Mouse (Mus musculus) CH12.LX (cell line): ENCODE results near the gene Gm12185. TPM values are rescaled to one million over a fixed set of nuclear protein-coding genes. Genes with fewer than 3 reads are reported as not detected.
"Not testable (repeated sequence)": the region's sequence is repeated elsewhere in the genome, so short reads cannot be mapped to it uniquely, and the experiment has no call there.

Source experiments
- DNase-seq: peaks from one replicate; pipeline ENCODE4 v3.0.0-alpha.2; 2013; ENCODE audit errors: extremely low read depth
- H3K27ac ChIP-seq: 2 replicates; pipeline ENCODE4 v1.5.1; 2012; ENCODE audit warnings: low read depth, mild to moderate bottlenecking, control low read depth, moderate library complexity; ENCODE audit not compliant: insufficient read depth
- H3K27me3 ChIP-seq: replicated peaks from 2 replicates; pipeline ENCODE3; 2012; ENCODE audit warnings: inconsistent platforms
- H3K36me3 ChIP-seq, 2 experiments: replicated peaks in 1 of 2; 2 replicates each; pipeline versions ENCODE3 to v1.6.1; 2012; ENCODE audit warnings: inconsistent platforms in 1 of 2, low read length in 1 of 2, mild to moderate bottlenecking in 1 of 2, mixed read lengths in 1 of 2, moderate library complexity in 1 of 2; ENCODE audit not compliant: control insufficient read depth in 1 of 2, insufficient read depth in 1 of 2
- H3K4me1 ChIP-seq, 2 experiments: 2 replicates each; pipeline ENCODE4 v1.6.1; 2012; ENCODE audit warnings: inconsistent platforms in 1 of 2, moderate library complexity in 1 of 2; ENCODE audit not compliant: insufficient read depth in 2 of 2, control insufficient read depth in 1 of 2
- H3K4me2 ChIP-seq: 2 replicates; pipeline ENCODE4 v1.6.1; 2012; ENCODE audit warnings: low read depth, mild to moderate bottlenecking, control low read depth; ENCODE audit not compliant: poor library complexity, insufficient read depth, severe bottlenecking
- H3K4me3 ChIP-seq, 3 experiments: fragments of 150-350 bp in 1 of 3; sonication (generic) in 1 of 3; replicated peaks in 1 of 3; 2 replicates each; pipeline versions ENCODE3 to v1.5.1; 2011 to 2012; ENCODE audit warnings: low read depth in 2 of 3, low read length in 2 of 3, mild to moderate bottlenecking in 2 of 3, moderate library complexity in 2 of 3, control low read depth in 1 of 3, improper control_type of control experiment in 1 of 3, inconsistent platforms in 1 of 3, mixed read lengths in 1 of 3; ENCODE audit not compliant: poor library complexity in 1 of 3
- H3K79me2 ChIP-seq: replicated peaks from 2 replicates; pipeline ENCODE4 v1.6.1; 2012; ENCODE audit warnings: mild to moderate bottlenecking, moderate library complexity; ENCODE audit not compliant: control insufficient read depth, poor library complexity, insufficient read depth, severe bottlenecking; ENCODE audit errors: extremely low read depth
- H3K9ac ChIP-seq: 2 replicates; pipeline ENCODE4 v1.6.1; 2012; ENCODE audit warnings: low read depth, mild to moderate bottlenecking, control low read depth, moderate library complexity; ENCODE audit not compliant: insufficient read depth
- H3K9me3 ChIP-seq: replicated peaks from 2 replicates; pipeline ENCODE3; 2012; ENCODE audit warnings: low read length, inconsistent platforms, mixed read lengths
- BHLHE40 ChIP-seq: IDR thresholded peaks from 2 replicates; pipeline ENCODE4 v1.6.1; 2011; ENCODE audit warnings: mild to moderate bottlenecking, low read depth, low read length, improper control_type of control experiment
- CHD1 ChIP-seq: IDR thresholded peaks from 2 replicates; pipeline ENCODE4 v1.6.1; 2012; ENCODE audit warnings: low read depth, low read length, improper control_type of control experiment, inconsistent platforms
- CHD2 ChIP-seq: IDR thresholded peaks from 2 replicates; pipeline ENCODE4 v1.6.1; 2011; ENCODE audit warnings: low read length, improper control_type of control experiment
- EP300 ChIP-seq: IDR thresholded peaks from 2 replicates; pipeline ENCODE4 v1.6.1; 2011; ENCODE audit warnings: low read length, improper control_type of control experiment
- ETS1 ChIP-seq: conservative IDR thresholded peaks from 2 replicates; pipeline ENCODE4 v1.6.1; 2012; ENCODE audit warnings: low read depth, mild to moderate bottlenecking, inconsistent platforms, low read length, improper control_type of control experiment, moderate library complexity
- IRF4 ChIP-seq: IDR thresholded peaks from 2 replicates; pipeline ENCODE4 v1.6.1; 2014; ENCODE audit warnings: low read depth, mild to moderate bottlenecking, inconsistent platforms, low read length, improper control_type of control experiment
- JUN ChIP-seq: IDR thresholded peaks from 2 replicates; pipeline ENCODE4 v1.6.1; 2011; ENCODE audit warnings: low read depth, mild to moderate bottlenecking, low read length, improper control_type of control experiment, moderate library complexity; ENCODE audit not compliant: insufficient read depth
- KAT2A ChIP-seq: IDR thresholded peaks from 2 replicates; pipeline ENCODE4 v1.6.1; 2012; ENCODE audit warnings: low read length, improper control_type of control experiment, inconsistent platforms; ENCODE audit not compliant: insufficient replicate concordance
- MAFK ChIP-seq: IDR thresholded peaks from 2 replicates; pipeline ENCODE4 v1.6.1; 2011; ENCODE audit warnings: low read length, improper control_type of control experiment; ENCODE audit not compliant: insufficient replicate concordance
- MAX ChIP-seq: IDR thresholded peaks from 2 replicates; pipeline ENCODE4 v1.6.1; 2011; ENCODE audit warnings: low read length, improper control_type of control experiment
- MAZ ChIP-seq: IDR thresholded peaks from 2 replicates; pipeline ENCODE4 v1.6.1; 2012; ENCODE audit warnings: low read depth, mild to moderate bottlenecking, inconsistent platforms, low read length, improper control_type of control experiment, moderate library complexity
- MEF2A ChIP-seq: IDR thresholded peaks from 2 replicates; pipeline ENCODE4 v1.6.1; 2014; ENCODE audit warnings: low read depth, mild to moderate bottlenecking, inconsistent platforms, low read length, improper control_type of control experiment, borderline replicate concordance
- MXI1 ChIP-seq: IDR thresholded peaks from 2 replicates; pipeline ENCODE4 v1.6.1; 2011; ENCODE audit warnings: mild to moderate bottlenecking, low read depth, low read length, improper control_type of control experiment
- MYC ChIP-seq: IDR thresholded peaks from 2 replicates; pipeline ENCODE4 v1.6.1; 2011; ENCODE audit warnings: low read depth, mild to moderate bottlenecking, improper control_type of control experiment, low read length
- PAX5 ChIP-seq: IDR thresholded peaks from 2 replicates; pipeline ENCODE4 v1.6.1; 2012; ENCODE audit warnings: low read length, inconsistent platforms, mixed read lengths
- POLR2A ChIP-seq: IDR thresholded peaks from 2 replicates; pipeline ENCODE4 v1.6.1; 2011; ENCODE audit warnings: low read depth, mild to moderate bottlenecking, improper control_type of control experiment, low read length
- RAD21 ChIP-seq: IDR thresholded peaks from 2 replicates; pipeline ENCODE4 v1.6.1; 2011; ENCODE audit warnings: low read depth, mild to moderate bottlenecking, low read length, improper control_type of control experiment, moderate library complexity
- RCOR1 ChIP-seq: conservative IDR thresholded peaks from 2 replicates; pipeline ENCODE4 v1.6.1; 2012; ENCODE audit warnings: low read depth, mild to moderate bottlenecking, inconsistent platforms, low read length, improper control_type of control experiment
- SIN3A ChIP-seq: IDR thresholded peaks from 2 replicates; pipeline ENCODE4 v1.6.1; 2012; ENCODE audit warnings: low read length, improper control_type of control experiment, inconsistent platforms
- SMC3 ChIP-seq: IDR thresholded peaks from 2 replicates; pipeline ENCODE4 v1.6.1; 2011; ENCODE audit warnings: low read depth, low read length, improper control_type of control experiment
- UBTF ChIP-seq: IDR thresholded peaks from 2 replicates; pipeline ENCODE4 v1.6.1; 2012; ENCODE audit warnings: low read depth, mild to moderate bottlenecking, inconsistent platforms, low read length, improper control_type of control experiment, moderate library complexity
- USF1 ChIP-seq: IDR thresholded peaks from 2 replicates; pipeline ENCODE4 v1.6.1; 2014; ENCODE audit warnings: low read depth, mild to moderate bottlenecking, inconsistent platforms, low read length, improper control_type of control experiment
- USF2 ChIP-seq: conservative IDR thresholded peaks from 2 replicates; pipeline ENCODE4 v1.6.1; 2011; ENCODE audit warnings: low read depth, low read length, improper control_type of control experiment
- ZC3H11A ChIP-seq: IDR thresholded peaks from 2 replicates; pipeline ENCODE4 v1.6.1; 2012; ENCODE audit warnings: low read depth, mild to moderate bottlenecking, inconsistent platforms, low read length, improper control_type of control experiment
- ZKSCAN1 ChIP-seq: IDR thresholded peaks from 2 replicates; pipeline ENCODE4 v1.6.1; 2012; ENCODE audit warnings: low read depth, inconsistent platforms, low read length, improper control_type of control experiment, borderline replicate concordance
- ZNF384 ChIP-seq: IDR thresholded peaks from 2 replicates; pipeline ENCODE4 v1.6.1; 2012; ENCODE audit warnings: low read depth, low read length, improper control_type of control experiment, inconsistent platforms
- dilution Hi-C: fragments of 300-500 bp; cut with MboI; formaldehyde crosslinking; loops from 2 replicates; pipeline ENCODE4 v1.14.3; 2020; ENCODE audit warnings: low sequenced_read_pairs; ENCODE audit not compliant: extremely low pct_unique_long_range_greater_than_20kb, extremely low pct_ligation_motif_present
- in situ Hi-C: fragments of 300-500 bp; cut with MboI; formaldehyde crosslinking; loops from 3 replicates; pipeline ENCODE4 v1.14.3; 2019; ENCODE audit warnings: low sequenced_read_pairs, low pct_ligation_motif_present, low pct_unique_long_range_greater_than_20kb, mixed read lengths
- polyA plus RNA-seq: library from polyadenylated mRNA; unstranded; fragments of >175 nt; gene quantifications from 2 replicates; pipeline ENCODE4 v1.2.1, GENCODE M21; 2012; ENCODE audit warnings: low read depth; ENCODE audit not compliant: insufficient read length
- total RNA-seq, 2 experiments: library from RNA; depleted of rRNA; stranded (reverse); fragments of 300-350 nt in 1 of 2; fragments of >200 nt in 1 of 2; gene quantifications; 2 replicates each; pipeline ENCODE4 v1.2.3; 2012 to 2014

Gene Gm12185
- total and polyA plus RNA-seq, 3 experiments, result 0.04 to 0.50 TPM; not detected in 1

DNA sequence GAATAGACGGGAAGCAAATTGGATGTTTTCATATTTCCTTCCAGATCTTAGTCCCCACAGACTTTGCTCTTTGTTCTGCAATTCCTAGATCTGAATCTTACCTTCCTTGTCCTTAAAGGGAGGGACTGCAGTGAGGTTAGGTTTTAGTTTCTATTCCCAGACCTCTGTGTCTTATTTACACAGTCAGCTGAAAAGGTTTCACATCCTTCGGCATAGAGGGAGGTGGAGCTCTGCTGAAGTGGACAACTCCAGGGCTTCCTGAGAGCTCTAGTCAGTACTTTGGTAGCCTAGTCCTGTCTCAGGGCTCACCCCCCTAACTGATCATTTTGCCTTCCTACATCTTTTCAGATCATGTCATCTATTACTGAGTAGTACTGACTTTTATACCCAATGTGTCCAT, 90.0 kb downstream of the Gm12185 start, which contains the start of gene Gm5431:
Gene Gm5431 (minus strand): TSS at position 194 of the 400 bp plus-strand sequence.
- in situ Hi-C loops, result no loop called here
- Histone ChIP-seq H3K9ac (peak within 1 kb of the TSS; percentile 62), H3K79me2 (no peaks in the 10 kb centered on the region), H3K4me1 (peaks cover 22 to 62% of the 10 kb centered on the region in 2 experiments), H3K4me2 (peak within 1 kb of the TSS; percentile 100), H3K36me3 (no peaks in the 10 kb centered on the region), H3K27ac (peak within 1 kb of the TSS; percentile 94), H3K27me3 (no peaks in the 10 kb centered on the region), H3K9me3 (no peaks in the 10 kb centered on the region), H3K4me3 (peak within 1 kb of the TSS; percentile 27 to 68 (median 38))
- DNase-seq, result peak; percentile 57
- dilution Hi-C loops, result no loop called here
- TF ChIP-seq MAZ (no peak), ZNF384 (no peak), RAD21 (no peak; the same call in 1 of the 2 replicates), PAX5 (no peak), RCOR1 (no peak), IRF4 (peak; percentile 84), SMC3 (no peak), MXI1 (no peak), CHD1 (no peak; the same call in 1 of the 2 replicates), SIN3A (peak; percentile 94), KAT2A (no peak), USF1 (no peak), ETS1 (peak; percentile 80), MAX (no peak), ZKSCAN1 (no peak), MEF2A (peak; percentile 70; the same call in 1 of the 2 replicates), UBTF (no peak), EP300 (peak; percentile 84), CHD2 (0 out of 2 replicates have a peak, but pooled peaks have one; percentile 52), POLR2A (no peak), USF2 (no peak), MAFK (peak; percentile 71; the same call in 1 of the 2 replicates), ZC3H11A (no peak), JUN (no peak), BHLHE40 (0 out of 2 replicates have a peak, but pooled peaks have one; percentile 9), MYC (no peak)

DNA sequence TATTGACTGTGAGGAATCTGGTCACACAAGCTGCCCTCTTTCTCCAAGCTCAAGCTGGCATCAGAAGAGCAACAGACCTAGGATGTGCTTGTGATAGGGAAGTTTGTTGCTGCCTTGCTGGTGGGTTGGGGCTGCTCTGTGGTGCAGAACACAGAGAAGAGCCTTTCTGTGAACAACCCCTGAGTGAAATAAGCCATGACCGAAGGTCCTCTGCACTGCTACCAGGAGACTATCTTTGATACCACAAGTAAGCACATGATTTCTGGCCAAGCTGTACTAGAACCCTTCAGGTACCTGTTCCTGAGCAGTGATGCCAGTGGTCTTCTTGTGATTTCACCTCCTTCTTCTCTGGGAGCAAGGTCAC, 90.5 kb downstream of the Gm12185 start:
- dilution Hi-C loops, in situ Hi-C loops, H3K79me2 ChIP-seq, H3K27me3 ChIP-seq, H3K9me3 ChIP-seq, H3K36me3 ChIP-seq: not testable (repeated sequence)
- H3K9ac ChIP-seq, result peak overlapping the region; percentile 62
- peak overlapping the region; percentile 94 for H3K27ac ChIP-seq
- H3K4me3 ChIP-seq, result peak overlapping the region; percentile 27 to 68 (median 38)
- H3K4me1 ChIP-seq, result peaks cover 22 to 66% of the 10 kb centered on the region in 2 experiments
- peak; percentile 43 for DNase-seq
- peak overlapping the region; percentile 84 for H3K4me2 ChIP-seq
